10 mouse cellular contexts compared by ENCODE assay signal in the genomic region with DNA sequence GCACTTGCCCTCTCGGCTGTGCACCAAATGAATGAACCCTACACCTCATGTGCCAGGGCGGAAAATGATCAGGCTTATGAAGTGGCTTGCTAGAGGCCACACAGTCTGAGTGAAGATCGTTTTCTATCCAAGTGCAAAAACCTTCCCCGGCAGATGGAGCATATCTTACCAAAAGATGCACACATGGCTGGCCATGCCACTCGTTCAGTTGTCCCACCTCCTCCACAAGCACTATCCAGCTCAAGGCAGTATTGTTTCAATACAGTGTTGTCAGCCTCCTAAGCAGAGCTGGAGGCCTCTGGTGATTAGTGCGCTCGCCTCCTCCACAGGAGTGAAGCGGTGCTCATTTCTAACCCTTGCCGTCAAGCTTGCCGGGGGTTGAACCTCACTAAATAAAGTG.
A peak's percentile ranks its signal among the peaks of the same experiment; 100 is the strongest.
DNase-seq lines count a peak whose midpoint lies in the region; ATAC-seq lines count a peak whose summit lies in the region.
"Had no signal": no experiment of that assay in that cellular context is flagged by ENCODE, and none has a peak within 500 bp of the region (broad histone marks: within the 10 kb centered on the region; RNA-seq: fewer than 3 reads in every experiment).

No protein-coding gene starts in this region.

- DNase-seq in heart, adult 8-10 months (ENCODE audit: low spot score): no peak
- DNase-seq in midbrain, embryonic 11.5 days (ENCODE audit: low spot score, missing footprints): no peak
- no peak for DNase-seq in liver, embryonic 11.5 days (ENCODE audit: low spot score)
- peak; percentile 20 to 24 for DNase-seq in right cerebral cortex, postnatal 36 days (ENCODE audit: low spot score in 2 of 2)
- DNase-seq in yolk sac, embryonic 10.5 days (ENCODE audit: low spot score): no peak
- DNase-seq in embryo, embryonic 11 days: no peak

- H3K4me1 ChIP-seq in heart, embryonic 14.5 days (ENCODE audit: control insufficient read depth in 2 of 2, insufficient read depth in 2 of 2, low read length in 2 of 2): no peaks in the 10 kb centered on the region
- peaks cover 33% of the 10 kb centered on the region for H3K4me1 ChIP-seq in midbrain, embryonic 13.5 days (replicated peaks)
- H3K4me1 ChIP-seq in midbrain, embryonic 11.5 days (ENCODE audit: control insufficient read depth, insufficient read depth, low read length): no peaks in the 10 kb centered on the region
- H3K4me1 ChIP-seq in liver, embryonic 11.5 days (replicated peaks; ENCODE audit: control insufficient read depth, insufficient read depth, low read length): 0 out of 2 replicates have a peak, but pooled peaks cover 3% of the 10 kb centered on the region
- H3K4me1 ChIP-seq: embryonic facial prominence, embryonic 12.5 days had no signal

- H3K27me3 ChIP-seq in heart, embryonic 14.5 days (ENCODE audit: control insufficient read depth, insufficient read depth, low read length): no peaks in the 10 kb centered on the region
- no peaks in the 10 kb centered on the region for H3K27me3 ChIP-seq in midbrain, embryonic 13.5 days
- no peaks in the 10 kb centered on the region for H3K27me3 ChIP-seq in midbrain, embryonic 11.5 days (ENCODE audit: control insufficient read depth, insufficient read depth, low read length)
- peaks cover 2% of the 10 kb centered on the region; the same call in 1 of the 2 replicates for H3K27me3 ChIP-seq in liver, embryonic 11.5 days (replicated peaks; ENCODE audit: control insufficient read depth, insufficient read depth, low read length)
- H3K27me3 ChIP-seq: embryonic facial prominence, embryonic 12.5 days had no signal

- no peaks in the 10 kb centered on the region for H3K9me3 ChIP-seq in heart, embryonic 14.5 days (ENCODE audit: control insufficient read depth, low read length)
- no peaks in the 10 kb centered on the region for H3K9me3 ChIP-seq in midbrain, embryonic 13.5 days
- H3K9me3 ChIP-seq in midbrain, embryonic 11.5 days (ENCODE audit: control insufficient read depth, low read length): no peaks in the 10 kb centered on the region
- H3K9me3 ChIP-seq in liver, embryonic 11.5 days (ENCODE audit: control insufficient read depth, low read length): peaks cover 4% of the 10 kb centered on the region; the same call in 1 of the 2 replicates
- H3K9me3 ChIP-seq: embryonic facial prominence, embryonic 12.5 days; G1E had no signal

- no peak overlapping the region for H3K27ac ChIP-seq in heart, embryonic 14.5 days (replicated peaks in 1 of 2; ENCODE audit: control insufficient read depth in 1 of 2, insufficient read depth in 1 of 2, low read depth in 2 of 2, low read length in 2 of 2)
- peak overlapping the region; percentile 48 for H3K27ac ChIP-seq in midbrain, embryonic 13.5 days
- H3K27ac ChIP-seq in midbrain, embryonic 11.5 days (ENCODE audit: low read depth, low read length): no peak overlapping the region
- no peak overlapping the region for H3K27ac ChIP-seq in liver, embryonic 11.5 days (ENCODE audit: low read depth, low read length)
- H3K27ac ChIP-seq: embryonic facial prominence, embryonic 12.5 days had no signal

- H3K9ac ChIP-seq in heart, embryonic 14.5 days (ENCODE audit: low read length): no peak overlapping the region
- H3K9ac ChIP-seq in midbrain, embryonic 13.5 days (replicated peaks): 0 out of 2 replicates have a peak overlapping the region, but pooled peaks have one; percentile 2
- H3K9ac ChIP-seq in midbrain, embryonic 11.5 days (ENCODE audit: low read length): no peak overlapping the region
- no peak overlapping the region for H3K9ac ChIP-seq in liver, embryonic 11.5 days (ENCODE audit: low read depth, low read length)
- H3K9ac ChIP-seq: embryonic facial prominence, embryonic 12.5 days had no signal

- H3K36me3 ChIP-seq in heart, embryonic 14.5 days (ENCODE audit: control insufficient read depth, insufficient read depth, low read length): no peaks in the 10 kb centered on the region
- H3K36me3 ChIP-seq in midbrain, embryonic 13.5 days: no peaks in the 10 kb centered on the region
- no peaks in the 10 kb centered on the region for H3K36me3 ChIP-seq in midbrain, embryonic 11.5 days (ENCODE audit: control insufficient read depth, insufficient read depth, low read length)
- H3K36me3 ChIP-seq in liver, embryonic 11.5 days (ENCODE audit: control insufficient read depth, insufficient read depth, low read length): no peaks in the 10 kb centered on the region
- H3K36me3 ChIP-seq: embryonic facial prominence, embryonic 12.5 days; G1E had no signal

- H3K4me2 ChIP-seq in heart, embryonic 14.5 days (ENCODE audit: low read length): peak overlapping the region; percentile 37
- no peak overlapping the region for H3K4me2 ChIP-seq in midbrain, embryonic 13.5 days (replicated peaks)
- no peak overlapping the region for H3K4me2 ChIP-seq in midbrain, embryonic 11.5 days
- peak overlapping the region; percentile 46 for H3K4me2 ChIP-seq in liver, embryonic 11.5 days
- H3K4me2 ChIP-seq: embryonic facial prominence, embryonic 12.5 days had no signal

- no peak for ATAC-seq in heart, embryonic 14.5 days (ENCODE audit: insufficient number of reproducible peaks, insufficient read depth, low FRiP score, low read depth)
- peak; percentile 55; the same call in 1 of the 2 replicates for ATAC-seq in midbrain, embryonic 13.5 days
- no peak for ATAC-seq in midbrain, embryonic 11.5 days (ENCODE audit: low FRiP score)
- ATAC-seq in liver, embryonic 11.5 days (replicated peaks; ENCODE audit: low FRiP score): no peak

- no peak overlapping the region for H3K4me3 ChIP-seq in heart, embryonic 14.5 days (ENCODE audit: control insufficient read depth in 1 of 2, insufficient read depth in 1 of 2, low read depth in 1 of 2, low read length in 2 of 2)
- H3K4me3 ChIP-seq in midbrain, embryonic 13.5 days (replicated peaks): no peak overlapping the region
- H3K4me3 ChIP-seq in midbrain, embryonic 11.5 days (ENCODE audit: low read depth, low read length): no peak overlapping the region
- no peak overlapping the region; the same call in 1 of the 2 replicates for H3K4me3 ChIP-seq in liver, embryonic 11.5 days (ENCODE audit: low read depth, low read length)
- H3K4me3 ChIP-seq: embryonic facial prominence, embryonic 12.5 days had no signal

- WGBS in heart, embryonic 14.5 days: 70% methylated on average over 10 of the region's 10 CpGs
- 74% methylated on average over 10 of the region's 10 CpGs for WGBS in midbrain, embryonic 13.5 days
- whole genome bisulfite sequencing in midbrain, embryonic 11.5 days: 79% methylated on average over 10 of the region's 10 CpGs
- WGBS in liver, embryonic 11.5 days: 67% methylated on average over 10 of the region's 10 CpGs

Comparison
In these comparisons a context has a peak if more than half of its experiments do, and no peak if none do; other contexts are left out.
1. H3K4me2 ChIP-seq: peak in heart, embryonic 14.5 days (single experiment) and liver, embryonic 11.5 days (single experiment); none in midbrain, embryonic 13.5 days (single experiment) and midbrain, embryonic 11.5 days (single experiment).
2. DNase-seq: peak in right cerebral cortex, postnatal 36 days (2 of 2); none in heart, adult 8-10 months (single experiment), midbrain, embryonic 11.5 days (single experiment), liver, embryonic 11.5 days (single experiment), yolk sac, embryonic 10.5 days (single experiment) and embryo, embryonic 11 days (single experiment).